Mouse (Mus musculus) heart, adult 2 months (tissue): Measurements from ENCODE around the gene Msrb1. TPM values are rescaled to one million over a fixed set of nuclear protein-coding genes. Genes with fewer than 3 reads are reported as not detected.
A peak's percentile ranks its signal among the peaks of the same experiment; 100 is the strongest.

Source experiments
- DNase-seq, 2 experiments: peaks; one replicate each; pipeline ENCODE4 v3.0.0; 2021
- H3K27ac ChIP-seq: fragments of 200-600 bp; 2 replicates; pipeline ENCODE4 v1.8.1; 2022
- H3K27me3 ChIP-seq: fragments of 200-500 bp; 2 replicates; pipeline ENCODE4 v1.6.1; 2012; ENCODE audit warnings: mild to moderate bottlenecking, low read length, inconsistent platforms, mixed read lengths; ENCODE audit not compliant: control insufficient read depth, insufficient read depth
- H3K36me3 ChIP-seq: fragments of 200-500 bp; 2 replicates; pipeline ENCODE4 v1.6.1; 2012; ENCODE audit warnings: low read length, inconsistent platforms; ENCODE audit not compliant: control insufficient read depth, insufficient read depth
- H3K4me1 ChIP-seq: fragments of 200-500 bp; 2 replicates; pipeline ENCODE4 v1.6.1; 2011; ENCODE audit warnings: low read length; ENCODE audit not compliant: control insufficient read depth, insufficient read depth
- H3K4me3 ChIP-seq: fragments of 200-600 bp; 2 replicates; pipeline ENCODE4 v1.8.1; 2022
- H3K79me2 ChIP-seq: fragments of 200-500 bp; replicated peaks from 2 replicates; pipeline ENCODE4 v1.6.1; 2012; ENCODE audit warnings: mild to moderate bottlenecking, inconsistent platforms, low read length, moderate library complexity, mixed read lengths; ENCODE audit not compliant: control insufficient read depth, insufficient read depth
- H3K9ac ChIP-seq: fragments of 200-500 bp; 2 replicates; pipeline ENCODE4 v1.6.1; 2012; ENCODE audit warnings: low read depth, mild to moderate bottlenecking, control low read depth, inconsistent platforms, low read length, mixed read lengths
- CTCF ChIP-seq: fragments of 200-600 bp; IDR thresholded peaks from 2 replicates; pipeline ENCODE4 v1.8.1; 2022; ENCODE audit warnings: antibody characterized with exemption, mild to moderate bottlenecking, moderate library complexity
- EP300 ChIP-seq: fragments of 200-500 bp; IDR thresholded peaks from 2 replicates; pipeline ENCODE4 v1.6.1; 2011; ENCODE audit warnings: low read depth, low read length, control low read depth; ENCODE audit not compliant: insufficient read depth
- POLR2A ChIP-seq: fragments of 200-500 bp; IDR thresholded peaks from 2 replicates; pipeline ENCODE4 v1.6.1; 2011; ENCODE audit warnings: mild to moderate bottlenecking, low read depth, low read length, control low read depth; ENCODE audit not compliant: insufficient read depth
- WGBS: fragments of 180-500 bp; shearing (Covaris S2); methylation state at CpG from one replicate; pipeline ENCODE4 v1.1.7; 2018; 5-methylcytosine and 5-hydroxymethylcytosine counted together
- intact Hi-C: fragments of 180-260 bp; cut with DNase I; formaldehyde crosslinking; loops from one replicate; pipeline ENCODE4 v1.15.1; 2025
- polyA plus RNA-seq: library from polyadenylated mRNA; depleted of rRNA; stranded (reverse); fragments of >200 nt; gene quantifications from 2 replicates; pipeline ENCODE4 v1.2.3, GENCODE M21; 2012; rRNA removed
- total RNA-seq, 2 experiments: library from RNA; stranded (reverse); gene quantifications; 2 replicates each; pipeline ENCODE4 v1.2.3; 2021

Gene Msrb1
- total and polyA plus RNA-seq, 3 experiments, result 154 to 178 (median 155) TPM

- Histone ChIP-seq H3K36me3 (no peaks in the 10 kb centered on the region), H3K9ac (no peak overlapping the region), H3K4me1 (no peaks in the 10 kb centered on the region), H3K4me3 (no peak overlapping the region), H3K27me3 (no peaks in the 10 kb centered on the region), H3K27ac (no peak overlapping the region), H3K79me2 (no peaks in the 10 kb centered on the region)
- 31% methylated on average over 3 of the region's 3 CpGs for WGBS
- no peak for DNase-seq
- TF ChIP-seq POLR2A (no peak), CTCF (no peak), EP300 (no peak)
- intact Hi-C loops, result no loop called here
These were observed 32.7 kb downstream of the Msrb1 start for GRCm38 (mm10) chr17:24769146-24769545.

GRCm38 (mm10) chr17:24773241-24773640 is 36.8 kb downstream of the Msrb1 start:
- Histone ChIP-seq H3K36me3 (no peaks in the 10 kb centered on the region), H3K4me1 (no peaks in the 10 kb centered on the region), H3K9ac (no peak overlapping the region), H3K27ac (no peak overlapping the region), H3K79me2 (no peaks in the 10 kb centered on the region), H3K27me3 (no peaks in the 10 kb centered on the region), H3K4me3 (no peak overlapping the region)
- intact Hi-C loops, result no loop called here
- 79% methylated on average over 5 of the region's 5 CpGs for WGBS
- no peak for DNase-seq
- TF ChIP-seq EP300, result no peak
- 0 out of 2 replicates have a peak, but pooled peaks have one; percentile 9 for TF ChIP-seq CTCF

- TF ChIP-seq CTCF (no peak), EP300 (no peak), POLR2A (no peak)
- Histone ChIP-seq H3K4me3 (no peak overlapping the region), H3K27me3 (no peaks in the 10 kb centered on the region), H3K9ac (no peak overlapping the region), H3K36me3 (no peaks in the 10 kb centered on the region), H3K27ac (no peak overlapping the region), H3K79me2 (no peaks in the 10 kb centered on the region), H3K4me1 (no peaks in the 10 kb centered on the region)
- DNase-seq, result no peak
- intact Hi-C loops, result no loop called here
- 78% methylated on average over 8 of the region's 8 CpGs for WGBS
These were observed 38.7 kb downstream of the Msrb1 start for GRCm38 (mm10) chr17:24775173-24775572.

- H3K4me3 ChIP-seq, result no peak overlapping the region
- H3K4me1 ChIP-seq, result no peaks in the 10 kb centered on the region
- TF ChIP-seq CTCF, result no peak
- no peak for TF ChIP-seq EP300
- no peak for TF ChIP-seq POLR2A
- no peaks in the 10 kb centered on the region for H3K36me3 ChIP-seq
- intact Hi-C loops, result no loop called here
- H3K27me3 ChIP-seq, result no peaks in the 10 kb centered on the region
- H3K27ac ChIP-seq, result no peak overlapping the region
- no peak for DNase-seq
- 67% methylated on average over 2 of the region's 2 CpGs for WGBS
- H3K79me2 ChIP-seq, result no peaks in the 10 kb centered on the region
- no peak overlapping the region for H3K9ac ChIP-seq
These were observed 40.6 kb downstream of the Msrb1 start for GRCm38 (mm10) chr17:24777073-24777472.

GRCm38 (mm10) chr17:24780821-24781220 is 44.4 kb downstream of the Msrb1 start:
- Histone ChIP-seq H3K79me2 (no peaks in the 10 kb centered on the region), H3K27ac (no peak overlapping the region), H3K4me1 (no peaks in the 10 kb centered on the region), H3K9ac (no peak overlapping the region), H3K27me3 (no peaks in the 10 kb centered on the region), H3K36me3 (no peaks in the 10 kb centered on the region), H3K4me3 (no peak overlapping the region)
- no peak for DNase-seq
- intact Hi-C loops, result no loop called here
- 91% methylated on average over 2 of the region's 2 CpGs for WGBS
- TF ChIP-seq EP300, result no peak
- TF ChIP-seq POLR2A, result no peak
- no peak for TF ChIP-seq CTCF

GRCm38 (mm10) chr17:24792190-24792589 is 55.7 kb downstream of the Msrb1 start:
- Histone ChIP-seq H3K79me2 (no peaks in the 10 kb centered on the region), H3K4me1 (no peaks in the 10 kb centered on the region), H3K36me3 (no peaks in the 10 kb centered on the region), H3K4me3 (no peak overlapping the region), H3K9ac (no peak overlapping the region), H3K27me3 (no peaks in the 10 kb centered on the region), H3K27ac (no peak overlapping the region)
- 50% methylated on average over 8 of the region's 8 CpGs for WGBS
- TF ChIP-seq POLR2A, result no peak
- no peak for TF ChIP-seq CTCF
- TF ChIP-seq EP300, result no peak
- intact Hi-C loops, result no loop called here
- DNase-seq, result no peak

Other genes with a start within 250 kb of the Msrb1 start
- under 1 TPM; 0.16 to 0.55 TPM for gene Caskin1, start 248.0 kb upstream of the Msrb1 start, total RNA-seq
- 0.23 and 0.45 TPM in 2 replicates for gene Caskin1, start 248.0 kb upstream of the Msrb1 start, polyA plus RNA-seq
- 10 to 100 TPM; 41.9 to 46.5 TPM for gene Traf7, start 208.7 kb upstream of the Msrb1 start, total RNA-seq
- gene Traf7, start 208.7 kb upstream of the Msrb1 start, polyA plus RNA-seq, result 93.4 and 109 TPM in 2 replicates
- gene Rab26, start 202.4 kb upstream of the Msrb1 start, total RNA-seq, result under 1 TPM in 1 of 2 experiments, not detected in 1; 0.39 TPM
- gene Rab26, start 202.4 kb upstream of the Msrb1 start, polyA plus RNA-seq, result 0.10 and 0.12 TPM in 2 replicates
- 10 to 100 TPM; 35.6 to 36.2 TPM for gene Pkd1, start 186.8 kb upstream of the Msrb1 start, total RNA-seq
- gene Pkd1, start 186.8 kb upstream of the Msrb1 start, polyA plus RNA-seq, result 48.5 and 59.9 TPM in 2 replicates
- 100 to 1,000 TPM; 104 to 110 TPM for gene Tsc2, start 104.0 kb upstream of the Msrb1 start, total RNA-seq
- 178 and 194 TPM in 2 replicates for gene Tsc2, start 104.0 kb upstream of the Msrb1 start, polyA plus RNA-seq
- 1 to 10 TPM; 2.9 to 3.4 TPM for gene Nthl1, start 104.0 kb upstream of the Msrb1 start, total RNA-seq
- gene Nthl1, start 104.0 kb upstream of the Msrb1 start, polyA plus RNA-seq, result 4.4 and 7.0 TPM in 2 replicates
- gene Slc9a3r2, start 86.3 kb upstream of the Msrb1 start, total RNA-seq, result 100 to 1,000 TPM in 1 of 2 experiments, 10 to 100 TPM in 1; 100.0 to 110 TPM
- gene Slc9a3r2, start 86.3 kb upstream of the Msrb1 start, polyA plus RNA-seq, result 125 and 147 TPM in 2 replicates
- gene Npw, start 78.2 kb upstream of the Msrb1 start, total RNA-seq, result not detected
- gene Npw, start 78.2 kb upstream of the Msrb1 start, polyA plus RNA-seq, result not detected in 2 replicates
- gene Zfp598, start 67.0 kb upstream of the Msrb1 start, total RNA-seq, result 10 to 100 TPM; 17.4 to 17.5 TPM
- gene Zfp598, start 67.0 kb upstream of the Msrb1 start, polyA plus RNA-seq, result 28.1 and 29.9 TPM in 2 replicates
- under 1 TPM; 0.16 to 0.30 TPM for gene Syngr3, start 46.7 kb upstream of the Msrb1 start, total RNA-seq
- gene Syngr3, start 46.7 kb upstream of the Msrb1 start, polyA plus RNA-seq, result 0.43 and 1.00 TPM in 2 replicates
- gene Gfer, start 40.5 kb upstream of the Msrb1 start, total RNA-seq, result 10 to 100 TPM; 20.3 to 21.5 TPM
- 14.0 and 14.6 TPM in 2 replicates for gene Gfer, start 40.5 kb upstream of the Msrb1 start, polyA plus RNA-seq
- gene Noxo1, start 40.4 kb upstream of the Msrb1 start, total RNA-seq, result 1 to 10 TPM in 1 of 2 experiments, under 1 TPM in 1; 0.65 to 1.0 TPM
- 2.4 and 4.5 TPM in 2 replicates for gene Noxo1, start 40.4 kb upstream of the Msrb1 start, polyA plus RNA-seq
- gene Tbl3, start 29.0 kb upstream of the Msrb1 start, total RNA-seq, result 10 to 100 TPM; 17.4 to 19.4 TPM
- gene Tbl3, start 29.0 kb upstream of the Msrb1 start, polyA plus RNA-seq, result 34.2 and 39.2 TPM in 2 replicates
- gene Rnf151, start 18.6 kb upstream of the Msrb1 start, total RNA-seq, result not detected
- 0.15 and 0.68 TPM in 2 replicates for gene Rnf151, start 18.6 kb upstream of the Msrb1 start, polyA plus RNA-seq
- gene Rps2, start 18.5 kb upstream of the Msrb1 start, total RNA-seq, result 100 to 1,000 TPM; 675 to 722 TPM
- gene Rps2, start 18.5 kb upstream of the Msrb1 start, polyA plus RNA-seq, result 2,277 and 2,346 TPM in 2 replicates
- 100 to 1,000 TPM; 916 to 992 TPM for gene Ndufb10, start 12.2 kb upstream of the Msrb1 start, total RNA-seq
- gene Ndufb10, start 12.2 kb upstream of the Msrb1 start, polyA plus RNA-seq, result 1,269 and 1,412 TPM in 2 replicates
- gene Rpl3l, start 8.8 kb upstream of the Msrb1 start, total RNA-seq, result 100 to 1,000 TPM; 386 to 472 TPM
- 213 and 215 TPM in 2 replicates for gene Rpl3l, start 8.8 kb upstream of the Msrb1 start, polyA plus RNA-seq
- not detected for gene Hs3st6, start 16.3 kb downstream of the Msrb1 start, total RNA-seq
- gene Hs3st6, start 16.3 kb downstream of the Msrb1 start, polyA plus RNA-seq, result 0.10 TPM in 1 of 2 replicates, not detected in the other
- gene Meiob, start 67.6 kb downstream of the Msrb1 start, total RNA-seq, result under 1 TPM; 0.14 to 0.18 TPM
- not detected in 2 replicates for gene Meiob, start 67.6 kb downstream of the Msrb1 start, polyA plus RNA-seq
- gene Hagh, start 103.5 kb downstream of the Msrb1 start, total RNA-seq, result 10 to 100 TPM; 85.8 to 89.5 TPM
- gene Hagh, start 103.5 kb downstream of the Msrb1 start, polyA plus RNA-seq, result 126 and 133 TPM in 2 replicates
- gene Fahd1, start 113.7 kb downstream of the Msrb1 start, total RNA-seq, result 10 to 100 TPM; 80.3 to 81.5 TPM
- 42.7 and 50.8 TPM in 2 replicates for gene Fahd1, start 113.7 kb downstream of the Msrb1 start, polyA plus RNA-seq
- gene Igfals, start 129.4 kb downstream of the Msrb1 start, total RNA-seq, result 10 to 100 TPM; 11.7 to 12.7 TPM
- gene Igfals, start 129.4 kb downstream of the Msrb1 start, polyA plus RNA-seq, result 6.4 and 9.2 TPM in 2 replicates
- 10 to 100 TPM; 18.2 to 22.7 TPM for gene Nubp2, start 149.7 kb downstream of the Msrb1 start, total RNA-seq
- gene Nubp2, start 149.7 kb downstream of the Msrb1 start, polyA plus RNA-seq, result 17.8 and 17.9 TPM in 2 replicates
- 10 to 100 TPM; 30.4 to 33.8 TPM for gene Spsb3, start 150.0 kb downstream of the Msrb1 start, total RNA-seq
- 47.0 and 66.2 TPM in 2 replicates for gene Spsb3, start 150.0 kb downstream of the Msrb1 start, polyA plus RNA-seq
- 10 to 100 TPM; 16.9 to 18.3 TPM for gene Eme2, start 158.4 kb downstream of the Msrb1 start, total RNA-seq
- gene Eme2, start 158.4 kb downstream of the Msrb1 start, polyA plus RNA-seq, result 19.3 and 20.3 TPM in 2 replicates
- gene Mrps34, start 158.5 kb downstream of the Msrb1 start, total RNA-seq, result 100 to 1,000 TPM in 1 of 2 experiments, 10 to 100 TPM in 1; 95.6 to 102 TPM
- 102 and 133 TPM in 2 replicates for gene Mrps34, start 158.5 kb downstream of the Msrb1 start, polyA plus RNA-seq
- gene Nme3, start 159.9 kb downstream of the Msrb1 start, total RNA-seq, result 10 to 100 TPM; 30.7 to 37.7 TPM
- 46.4 and 55.2 TPM in 2 replicates for gene Nme3, start 159.9 kb downstream of the Msrb1 start, polyA plus RNA-seq
- gene Mapk8ip3, start 200.3 kb downstream of the Msrb1 start, total RNA-seq, result 10 to 100 TPM; 60.0 to 67.9 TPM
- gene Mapk8ip3, start 200.3 kb downstream of the Msrb1 start, polyA plus RNA-seq, result 74.4 and 105 TPM in 2 replicates
- gene Jpt2, start 224.0 kb downstream of the Msrb1 start, total RNA-seq, result 1 to 10 TPM; 9.2 TPM
- 4.3 and 5.7 TPM in 2 replicates for gene Jpt2, start 224.0 kb downstream of the Msrb1 start, polyA plus RNA-seq